Mouse (Mus musculus): Measurements from ENCODE around the gene Ripor1. TPM values are rescaled to one million over a fixed set of nuclear protein-coding genes. Genes with fewer than 3 reads are reported as not detected.
A peak's percentile ranks its signal among the peaks of the same experiment; 100 is the strongest.
"Not testable (repeated sequence)": the region's sequence is repeated elsewhere in the genome, so short reads cannot be mapped to it uniquely, and the experiment has no call there.

The Ripor1 gene
- 17.2 and 22.1 TPM in 2 replicates for polyA plus RNA-seq (2012; rRNA removed)

DNA sequence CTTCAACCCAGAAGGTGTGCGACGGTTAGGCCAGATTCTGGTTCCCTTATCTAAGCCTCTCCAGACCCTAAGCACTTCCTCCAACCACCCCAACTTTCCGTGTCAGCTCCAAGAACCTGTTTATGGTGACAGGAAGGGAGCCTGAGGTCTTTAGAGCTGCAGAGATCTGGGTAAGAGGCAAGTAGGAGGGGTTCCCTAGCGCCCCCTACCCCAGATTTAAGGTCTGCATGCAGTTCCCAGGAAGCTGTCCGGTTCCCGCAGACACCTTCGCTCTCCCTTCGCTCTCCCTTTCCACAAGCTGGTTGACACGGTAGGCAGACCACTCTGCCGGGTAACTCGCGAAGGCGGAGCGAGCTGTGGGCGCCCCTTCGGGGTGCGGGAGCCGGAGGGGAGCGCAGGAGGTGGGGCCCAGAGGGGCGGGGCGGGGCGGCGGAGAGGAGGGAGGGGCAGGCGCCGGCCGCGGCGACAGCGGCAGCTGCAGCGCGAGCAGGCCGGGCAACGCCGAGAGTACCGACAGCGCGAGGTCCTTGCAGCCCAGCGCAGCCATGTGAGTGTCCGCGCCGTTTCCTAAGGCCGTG, at the start of gene Ripor1:
Gene Ripor1, plus strand, starts transcription at position 452 of the 578 bp plus-strand sequence.
- DNase-seq (ENCODE audit: low read depth) = peak; percentile 30

DNA sequence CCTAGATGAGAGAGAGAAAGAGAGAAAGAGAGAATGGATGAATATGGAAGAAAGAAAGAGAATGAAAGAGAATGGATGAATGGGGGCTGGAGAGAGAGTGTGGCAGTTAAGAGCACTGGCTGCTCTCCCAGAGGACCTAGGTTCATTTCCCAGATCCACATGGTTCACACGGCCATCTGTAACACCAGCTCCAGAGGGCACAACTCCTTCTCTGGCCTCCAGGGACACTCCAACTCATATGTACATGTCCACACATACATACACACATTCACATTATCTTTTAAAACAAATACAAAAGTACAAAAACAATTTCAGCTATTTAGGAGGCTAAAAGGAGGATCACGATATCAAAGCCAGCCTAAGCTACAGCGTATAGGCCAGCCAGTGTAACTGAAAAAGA, 42.2 kb upstream of the Ripor1 start:
- DNase-seq (ENCODE audit: low read depth) = no peak

DNA sequence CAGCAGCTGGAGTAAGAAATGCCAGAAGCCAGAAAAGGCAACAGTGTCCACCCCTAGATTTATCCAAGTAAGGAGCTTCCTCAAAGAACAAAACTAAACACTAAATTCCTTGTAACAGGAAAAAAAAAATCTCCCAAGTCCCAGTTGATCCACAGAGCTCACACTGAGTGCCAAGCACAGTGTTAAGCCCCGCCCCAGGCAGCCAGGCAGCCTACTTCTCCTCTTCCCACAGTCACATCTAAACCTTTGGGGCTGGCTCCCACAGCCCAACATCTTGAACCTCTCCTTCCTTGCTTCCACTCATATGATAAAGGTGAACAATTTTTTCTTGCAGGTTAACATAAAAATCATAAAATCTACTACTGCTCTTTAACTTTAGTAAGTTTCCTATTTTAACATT, 41.2 kb upstream of the Ripor1 start:
- DNase-seq (ENCODE audit: low read depth) = no peak

DNA sequence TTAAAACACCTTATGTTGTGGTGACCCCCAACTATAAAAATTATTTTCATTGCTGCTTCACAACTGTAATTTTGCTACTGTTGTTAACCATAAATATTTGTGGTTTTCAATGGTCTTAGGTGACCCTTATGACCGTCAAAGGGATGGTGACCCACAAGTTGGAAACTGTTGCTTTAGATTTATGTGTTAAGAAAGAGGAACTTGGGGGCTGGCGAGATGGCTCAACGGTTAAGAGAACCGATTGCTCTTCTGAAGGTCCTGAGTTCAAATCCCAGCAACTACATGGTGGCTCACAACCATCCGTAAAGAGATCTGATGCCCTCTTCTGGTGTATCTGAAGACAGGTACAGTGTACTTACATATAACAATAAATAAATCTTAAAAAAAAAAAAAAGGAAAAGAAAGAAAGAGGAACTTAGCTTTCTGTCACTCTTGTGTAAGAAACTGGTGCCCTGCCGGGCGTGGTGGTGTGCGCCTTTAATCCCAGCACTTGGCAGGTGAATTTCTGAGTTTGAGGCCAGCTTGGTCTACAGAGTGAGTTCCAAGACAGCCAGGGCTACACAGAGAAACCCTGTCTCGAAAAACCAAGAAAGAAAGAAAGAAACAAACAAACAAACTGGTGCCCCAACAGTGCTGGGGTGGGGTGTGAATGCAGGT, 40.4 kb upstream of the Ripor1 start:
- DNase-seq (ENCODE audit: low read depth) = not testable (repeated sequence)

DNA sequence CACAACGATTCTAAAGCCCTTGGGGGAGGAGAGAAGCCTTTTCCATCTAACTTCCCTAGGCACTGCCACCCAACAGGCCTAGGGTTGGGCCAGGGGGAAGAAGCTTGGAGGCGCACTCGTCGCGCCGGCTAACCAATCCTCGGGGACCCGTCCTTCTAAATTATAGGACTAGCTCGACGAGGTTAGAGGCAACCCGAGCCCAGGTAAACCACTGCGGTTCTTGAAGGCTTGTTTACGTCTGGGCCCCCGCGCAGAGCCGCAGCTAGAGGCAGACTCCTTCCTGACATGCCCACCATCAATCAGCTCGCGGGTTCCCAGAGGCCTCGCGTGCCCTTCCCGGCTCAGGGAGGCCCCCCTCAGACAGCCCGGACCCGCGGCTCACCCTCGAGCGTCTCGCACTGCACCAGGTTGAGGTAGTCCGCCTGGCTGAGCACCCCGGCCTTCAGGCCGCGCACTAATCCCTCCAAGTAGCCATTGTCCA, 39.6 kb upstream of the Ripor1 start:
- no peak for DNase-seq (ENCODE audit: low read depth)

DNA sequence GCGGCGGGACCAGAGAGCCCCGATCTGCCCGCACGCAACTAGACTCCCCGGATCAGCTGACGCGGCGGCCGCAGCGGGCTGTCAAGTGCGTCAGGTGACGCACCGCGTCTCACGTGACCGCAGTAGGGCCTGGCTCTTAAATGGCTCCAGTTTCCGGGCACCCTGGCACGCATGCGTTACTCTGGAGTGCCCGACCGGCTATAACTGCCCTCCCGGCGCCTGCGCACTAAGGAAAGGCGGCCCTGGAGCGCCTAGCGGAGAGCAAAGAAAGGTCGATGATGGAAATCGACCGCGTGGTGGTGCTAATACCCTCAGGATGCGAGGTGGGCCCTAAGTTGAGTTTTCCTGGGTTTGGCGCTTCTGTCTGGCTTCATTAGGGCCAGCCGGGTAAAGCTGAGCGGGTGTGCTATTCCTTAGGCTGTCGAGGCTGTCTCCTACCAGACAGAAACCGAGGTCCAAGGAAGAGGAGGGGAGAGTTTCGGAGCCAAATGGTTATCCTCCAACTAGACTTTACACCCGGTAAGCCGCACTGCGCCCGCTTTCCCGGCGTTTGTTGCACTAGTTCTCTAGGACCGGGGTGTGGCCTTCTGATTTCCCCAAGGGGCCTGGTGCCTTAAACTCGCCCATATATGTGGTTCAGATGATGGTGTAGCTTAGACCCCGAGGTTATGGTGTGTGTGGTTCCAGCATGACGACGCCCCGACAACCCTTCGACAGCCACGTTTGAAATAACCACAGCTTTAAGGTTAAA, 38.9 kb upstream of the Ripor1 start, which contains the start of gene Atp6v0d1:
Gene Atp6v0d1, minus strand, starts transcription at position 96 of the 751 bp plus-strand sequence.
- peak; percentile 87 for DNase-seq (ENCODE audit: low read depth)

DNA sequence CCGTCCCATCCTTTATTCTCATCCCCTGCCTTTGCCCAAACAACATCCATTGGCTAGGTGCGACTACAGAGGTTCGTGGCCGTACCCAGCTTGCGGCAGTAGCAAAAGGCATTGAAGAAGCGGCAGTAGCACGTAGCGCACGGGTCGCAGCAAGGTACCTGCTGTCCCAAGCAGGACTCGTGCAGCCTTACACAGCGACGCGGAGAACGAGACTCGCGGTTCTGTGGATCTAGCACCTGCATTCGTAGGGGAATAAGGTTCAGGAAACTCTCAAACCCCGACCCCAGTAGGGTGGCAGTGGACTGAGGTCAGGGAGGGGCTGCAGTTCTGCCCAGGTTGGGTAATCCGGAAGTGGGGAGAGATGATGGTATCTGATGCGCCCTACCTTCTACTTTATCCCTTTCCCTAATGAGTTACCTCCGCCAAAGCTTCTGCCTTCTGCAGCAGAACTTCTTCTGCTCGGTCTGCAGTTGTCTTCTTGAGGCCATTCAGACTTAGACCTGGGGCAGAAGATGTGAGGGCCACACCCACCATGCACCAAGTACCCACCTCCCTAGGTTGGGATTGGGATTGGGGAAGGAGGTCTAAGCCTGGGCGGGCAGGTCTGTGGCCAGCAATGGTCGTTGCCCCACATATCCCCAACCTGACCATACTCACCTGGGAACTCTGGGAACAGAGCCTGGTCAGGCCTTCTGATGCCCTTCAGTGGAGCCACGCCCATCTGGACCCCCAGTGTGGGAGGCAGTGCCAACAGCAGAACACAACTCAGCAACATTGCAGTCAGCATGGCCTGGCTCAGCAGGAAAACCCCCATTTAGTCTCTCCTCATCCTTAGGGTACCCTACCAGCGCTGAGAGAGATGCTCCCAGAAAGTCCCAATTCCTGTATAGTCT, 38.1 kb upstream of the Ripor1 start:
- no peak for DNase-seq (ENCODE audit: low read depth)

DNA sequence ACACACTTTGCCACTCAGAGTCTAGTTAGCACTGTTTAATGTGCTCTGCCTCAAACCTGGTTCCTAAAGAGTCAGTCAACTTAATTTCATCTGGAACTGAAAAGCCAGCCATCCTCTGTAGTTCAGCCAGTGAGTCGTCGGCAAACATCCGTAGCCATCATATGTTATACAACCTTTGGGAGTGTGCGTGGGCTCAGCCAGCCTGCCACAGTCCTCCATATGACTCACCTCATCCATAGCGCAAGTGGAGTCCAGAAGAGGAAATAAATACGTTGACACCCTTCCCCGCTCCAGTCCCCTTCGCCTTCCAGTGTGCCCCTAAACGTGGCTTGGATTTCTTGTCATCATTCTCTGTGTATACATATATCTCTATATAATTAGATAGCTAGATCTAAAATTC, 33.2 kb upstream of the Ripor1 start:
- no peak for DNase-seq (ENCODE audit: low read depth)

DNA sequence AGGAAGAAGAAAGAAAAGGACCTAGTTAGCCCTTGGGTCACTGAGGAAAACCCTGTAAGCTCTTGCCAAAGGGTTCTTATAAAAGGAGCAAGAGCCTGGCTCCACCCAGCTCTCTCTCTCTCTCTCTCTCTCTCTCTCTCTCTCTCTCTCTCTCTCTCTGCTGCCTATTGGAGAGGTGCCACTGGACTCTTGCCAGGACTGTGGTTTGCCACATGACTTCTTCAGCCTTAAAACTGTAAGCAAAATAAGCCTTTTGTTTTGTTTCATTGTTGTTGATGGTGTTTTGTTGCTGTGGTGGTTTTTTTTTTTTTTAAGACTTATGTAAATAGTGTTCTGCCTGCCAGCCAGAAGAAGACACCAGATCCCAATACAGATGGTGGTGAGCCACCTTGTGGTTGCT, 31.6 kb upstream of the Ripor1 start:
- DNase-seq (ENCODE audit: low read depth) = no peak

DNA sequence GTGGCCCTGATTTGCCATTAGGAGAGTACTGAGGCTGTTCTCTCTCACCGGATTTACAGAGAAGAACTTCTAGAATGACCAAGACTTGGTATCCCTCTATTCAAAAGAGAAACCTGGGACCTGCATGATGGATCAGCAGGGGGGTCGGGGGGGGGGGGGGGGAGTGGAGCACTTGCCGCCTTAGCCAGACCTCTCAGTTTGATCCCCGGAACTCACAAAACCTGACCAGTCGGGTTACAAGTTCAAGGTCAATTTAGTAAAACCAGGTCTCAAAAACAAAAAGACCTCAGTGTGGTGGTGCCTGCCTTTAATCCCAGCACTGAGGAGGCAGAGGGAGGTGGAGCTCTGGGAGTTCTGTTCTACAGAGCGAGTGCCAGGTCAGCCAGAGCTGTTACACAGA, 30.3 kb upstream of the Ripor1 start:
- no peak for DNase-seq (ENCODE audit: low read depth)

DNA sequence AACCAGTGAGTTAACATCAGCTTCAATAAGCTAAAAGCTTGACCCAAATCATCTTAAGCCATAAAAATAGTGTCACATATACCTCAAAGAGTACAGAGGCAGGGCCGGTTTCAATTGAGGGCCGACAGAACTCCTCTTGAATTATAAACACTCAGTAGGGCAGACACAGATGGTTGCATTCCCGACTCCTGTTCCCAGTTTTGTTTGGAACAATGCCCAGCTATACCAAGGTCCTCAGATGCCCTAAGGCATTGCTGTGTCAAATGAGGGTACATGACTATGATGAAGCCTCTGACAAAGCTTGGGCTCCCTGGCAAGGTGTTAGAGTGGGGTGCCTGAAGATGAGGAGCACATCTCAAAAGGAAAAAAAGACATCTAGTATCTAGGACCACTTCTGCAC, 29.5 kb upstream of the Ripor1 start:
- DNase-seq (ENCODE audit: low read depth) = no peak

DNA sequence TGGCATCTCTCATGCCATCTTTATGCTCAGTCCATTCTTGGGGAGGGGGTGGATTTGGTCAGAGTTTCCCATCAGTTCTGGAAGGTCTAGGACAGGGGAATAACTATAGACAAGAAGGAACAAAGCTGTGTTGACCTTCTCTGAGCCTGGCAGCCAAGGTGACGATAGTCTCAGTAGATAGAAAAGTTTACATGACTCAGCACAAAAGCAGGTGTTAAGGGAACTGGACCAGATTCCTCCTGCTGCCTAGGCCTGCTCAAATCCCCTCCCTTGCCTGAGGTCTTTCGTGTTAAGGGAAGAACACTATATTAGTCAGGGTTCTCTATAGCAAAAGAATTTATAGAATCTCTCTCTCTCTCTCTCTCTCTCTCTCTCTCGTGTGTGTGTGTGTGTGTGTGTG, 25.3 kb upstream of the Ripor1 start:
- DNase-seq (ENCODE audit: low read depth) = no peak

DNA sequence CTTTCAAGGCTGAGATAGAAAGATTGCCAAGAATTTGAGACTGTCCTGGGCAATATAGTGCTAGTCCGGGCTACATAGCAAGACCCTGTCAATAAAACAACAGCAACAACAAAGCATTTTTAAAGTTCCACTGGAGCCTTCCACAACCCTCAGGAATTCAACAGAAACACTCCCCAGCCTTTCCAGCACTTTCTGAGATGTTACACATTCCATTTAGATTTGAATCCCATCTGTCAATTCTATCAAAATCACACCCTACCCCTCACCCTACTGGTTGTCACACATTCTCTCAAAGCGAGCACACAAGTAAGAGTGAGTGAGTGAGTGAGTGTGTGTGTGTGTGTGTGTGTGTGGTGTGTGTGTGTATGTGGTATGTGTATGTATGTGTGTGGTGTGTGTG, 12.6 kb upstream of the Ripor1 start:
- no peak for DNase-seq (ENCODE audit: low read depth)

DNA sequence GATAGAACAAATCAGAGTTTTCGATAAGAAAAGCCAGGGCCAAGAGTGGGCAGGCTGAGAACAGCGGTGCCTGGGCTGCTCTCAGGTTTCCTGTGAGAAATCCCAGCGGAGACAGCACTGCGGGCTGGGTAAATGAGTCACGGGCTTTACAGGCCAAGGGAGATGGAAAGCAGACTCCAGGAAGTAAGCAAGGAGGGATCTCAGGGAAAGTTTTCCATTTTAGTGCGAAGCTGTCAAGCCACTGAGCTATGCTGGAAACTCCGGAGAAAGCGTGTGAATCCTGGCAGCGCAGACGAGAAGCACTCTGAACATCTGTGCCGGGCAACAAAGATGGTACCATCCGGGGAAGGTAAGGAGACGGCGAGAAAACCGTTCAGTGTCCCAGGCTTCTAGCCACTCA, 11.2 kb upstream of the Ripor1 start:
- DNase-seq (ENCODE audit: low read depth) = no peak

DNA sequence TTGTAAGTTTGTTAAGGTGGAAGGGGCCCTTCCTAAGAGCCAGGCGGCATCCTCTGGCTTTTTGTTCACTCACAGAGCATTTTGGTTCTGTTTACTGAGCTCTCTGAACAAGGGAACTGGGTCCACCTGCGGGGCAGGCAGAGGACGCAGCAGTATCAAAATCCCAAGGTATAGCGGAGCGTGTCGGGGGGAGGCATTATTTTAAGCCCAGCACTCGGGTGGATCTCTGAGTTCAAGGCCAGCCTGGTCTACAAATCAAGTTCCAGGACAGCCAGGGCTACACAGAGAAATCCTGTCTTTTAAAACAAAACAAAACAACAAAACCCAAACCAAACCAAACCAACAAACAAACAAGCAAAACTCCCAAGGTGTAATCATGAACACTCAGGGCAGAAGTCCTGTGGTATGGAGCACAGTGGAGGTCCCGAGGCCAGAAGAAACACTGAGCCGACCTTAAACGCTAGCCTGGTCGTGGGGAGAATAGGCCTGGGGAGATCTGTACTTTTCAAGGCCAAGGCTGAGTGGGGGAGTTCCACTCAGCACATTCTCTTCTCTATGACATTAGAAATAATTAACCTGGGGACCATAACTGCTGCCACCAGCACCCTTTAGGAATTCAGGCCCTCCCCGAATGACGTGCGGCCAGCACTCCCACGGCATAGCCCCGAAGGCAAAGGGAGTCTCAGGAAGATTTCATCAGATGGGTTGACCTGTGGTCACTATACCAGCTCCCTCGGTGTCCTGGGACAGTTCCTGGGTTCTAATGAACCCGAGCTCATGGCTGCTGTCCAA, 10.4 kb upstream of the Ripor1 start:
- DNase-seq (ENCODE audit: low read depth) = no peak

DNA sequence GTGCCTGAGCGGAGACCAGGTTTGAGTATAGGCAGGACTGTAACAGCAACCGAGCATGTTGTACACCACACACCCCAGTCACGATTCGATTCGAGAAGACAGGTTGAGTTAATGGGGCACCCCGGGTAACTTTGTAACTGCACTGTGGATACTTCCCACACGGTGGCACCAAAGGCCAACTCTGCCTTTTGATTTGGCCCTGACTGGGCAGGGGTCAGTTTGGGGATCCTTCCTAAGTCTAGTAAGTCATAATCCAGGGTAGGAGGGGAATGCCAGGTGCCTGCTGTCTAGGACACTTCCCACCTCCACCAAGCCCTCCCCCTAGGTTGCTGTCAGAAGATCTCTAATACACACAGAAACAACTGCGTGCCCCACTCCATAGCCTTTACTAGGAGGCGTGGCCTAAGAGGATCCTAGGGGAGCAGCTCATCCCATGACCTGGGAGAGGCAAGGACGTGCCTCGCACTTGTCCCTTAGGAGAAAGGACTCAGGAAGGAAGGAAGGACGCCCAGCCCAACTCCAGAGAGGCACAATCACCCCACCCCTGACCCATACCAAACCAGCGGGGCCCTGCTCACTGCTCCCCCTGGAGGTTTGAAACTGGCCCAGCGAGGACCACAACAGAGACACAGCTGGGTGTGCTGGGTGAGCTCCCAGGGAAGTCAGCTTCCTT, 8.6 kb upstream of the Ripor1 start:
- no peak for DNase-seq (ENCODE audit: low read depth)

DNA sequence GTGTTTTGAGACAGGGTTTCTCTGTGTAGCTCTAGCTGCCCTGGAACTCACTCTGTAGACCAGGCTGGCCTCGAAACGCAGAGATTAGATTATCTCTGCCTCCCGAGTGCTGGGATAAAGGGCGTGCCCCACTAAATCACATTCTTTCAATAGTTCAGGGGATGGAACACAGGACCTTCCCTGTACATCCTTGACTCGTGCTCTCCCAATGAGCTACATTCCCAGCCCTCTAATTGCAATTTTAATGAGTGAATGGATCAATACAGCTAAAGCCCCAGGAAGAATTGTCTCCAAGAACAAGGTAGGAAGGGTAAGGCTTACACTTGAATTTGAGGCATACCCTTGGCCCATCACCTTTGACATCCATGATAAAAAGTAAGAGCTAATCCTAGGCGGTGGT, 6.3 kb upstream of the Ripor1 start:
- DNase-seq (ENCODE audit: low read depth) = no peak

DNA sequence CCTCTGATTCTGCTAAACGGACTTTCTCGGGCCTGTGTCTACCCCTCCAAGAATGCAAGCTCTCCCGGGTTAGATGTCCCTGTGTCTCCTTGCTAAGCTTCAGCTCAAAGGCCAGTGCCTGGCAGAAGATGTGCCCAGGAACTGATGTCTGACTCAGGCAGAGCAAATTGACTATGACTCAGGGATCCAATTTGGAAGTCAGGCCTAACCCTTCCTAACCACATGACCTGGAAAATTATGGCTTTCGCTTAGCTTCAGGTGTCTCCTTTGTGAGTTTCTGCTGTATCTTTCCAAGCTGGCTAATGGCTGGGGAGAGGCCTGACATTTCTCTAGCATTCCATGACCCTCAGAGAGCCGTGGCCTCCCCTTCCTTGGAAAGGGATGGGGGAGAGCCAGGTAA, 3.8 kb upstream of the Ripor1 start:
- no peak for DNase-seq (ENCODE audit: low read depth)

DNA sequence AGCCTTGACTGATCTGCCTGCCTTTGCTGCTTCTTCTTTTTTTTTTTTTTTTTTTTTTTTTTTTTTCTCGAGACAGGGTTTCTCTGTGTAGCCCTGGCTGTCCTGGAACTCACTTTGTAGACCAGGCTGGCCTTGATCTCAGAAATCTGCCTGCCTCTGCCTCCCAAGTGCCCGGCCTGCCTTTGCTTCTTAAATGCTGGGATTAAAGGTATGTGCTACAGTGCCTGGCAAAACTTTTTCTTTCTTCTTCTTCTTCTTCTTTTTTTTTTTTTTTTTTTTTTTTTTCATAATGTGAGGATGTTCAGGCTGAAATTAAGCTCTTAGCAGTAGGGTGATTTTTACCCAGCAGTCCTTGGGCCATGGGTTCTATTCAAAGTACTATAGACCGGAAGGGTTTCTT, 2.5 kb upstream of the Ripor1 start:
- not testable (repeated sequence) for DNase-seq (ENCODE audit: low read depth)

DNA sequence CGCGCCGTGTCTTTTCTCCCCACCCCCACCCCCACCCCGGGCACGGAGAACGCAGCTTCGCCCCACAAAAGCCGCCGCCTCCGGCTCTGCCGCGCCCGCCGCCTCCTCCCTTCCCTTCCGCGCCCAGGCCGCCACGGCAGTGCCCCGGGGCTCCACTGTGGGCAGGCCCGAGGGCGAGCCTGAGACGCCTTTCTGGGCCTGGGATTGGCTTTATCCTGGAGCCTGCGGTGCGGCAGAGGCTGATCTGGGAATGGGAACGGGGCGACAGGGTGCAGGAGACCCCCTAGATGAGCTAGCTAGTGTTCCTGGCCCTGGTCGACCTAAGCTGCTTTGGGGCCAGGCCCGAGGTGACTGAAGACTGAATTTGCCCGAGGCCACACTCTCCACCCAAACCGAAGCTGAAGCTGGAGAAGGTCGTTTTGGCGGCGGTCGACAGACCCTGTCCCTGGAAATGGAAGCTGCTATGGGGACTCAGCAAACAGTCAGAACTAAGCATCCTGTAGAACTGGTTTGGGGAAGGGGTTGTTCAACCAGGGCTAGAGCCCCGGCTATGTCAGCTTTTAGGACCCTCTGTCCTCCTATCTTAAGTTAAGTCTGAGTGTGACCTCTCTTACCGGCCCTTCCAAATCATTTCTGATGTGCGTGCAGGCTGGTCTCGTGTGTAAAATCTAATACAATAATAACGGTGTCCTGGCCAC, 585 bp downstream of the Ripor1 start:
- DNase-seq (ENCODE audit: low read depth) = no peak

Measured in gonadal fat pad, adult 2 months (tissue).